Mouse (Mus musculus) myocyte (in vitro differentiated cells): ENCODE measurements at regions not wholly inside any gene's neighbourhood (a gene's known extent, or its start where the extent isn't known, plus 50 kb on each side); places are given as distances from the start of the nearest gene placed in this dataset.

Source experiments
- H3K27me3 ChIP-seq: one replicate; pipeline ENCODE4 v1.6.1; 2011; ENCODE audit not compliant: control insufficient read depth, insufficient read depth, insufficient read length
- H3K36me3 ChIP-seq: one replicate; pipeline ENCODE4 v1.6.1; 2011; ENCODE audit not compliant: control insufficient read depth, insufficient read depth
- H3K4me2 ChIP-seq: one replicate; pipeline ENCODE4 v1.6.1; 2011; ENCODE audit warnings: low read depth, control low read depth
- H3K4me3 ChIP-seq: one replicate; pipeline ENCODE4 v1.5.1; 2011; ENCODE audit warnings: mild to moderate bottlenecking, control low read depth, moderate library complexity
- H3K79me2 ChIP-seq: one replicate; pipeline ENCODE4 v1.6.1; 2011; ENCODE audit not compliant: control insufficient read depth, insufficient read depth
- H3ac ChIP-seq: one replicate; pipeline ENCODE4 v1.6.1; 2011; ENCODE audit not compliant: control insufficient read depth, insufficient read length
- CEBPB ChIP-seq: IDR thresholded peaks from 2 replicates; pipeline ENCODE4 v1.6.1; 2011; ENCODE audit warnings: mild to moderate bottlenecking, moderate library complexity; ENCODE audit not compliant: poor library complexity, insufficient read depth, severe bottlenecking
- E2F4 ChIP-seq: IDR thresholded peaks from one replicate; pipeline ENCODE4 v1.6.1; 2011; ENCODE audit warnings: mild to moderate bottlenecking, control low read depth, moderate library complexity; ENCODE audit not compliant: insufficient read depth
- MAX ChIP-seq: IDR thresholded peaks from one replicate; pipeline ENCODE4 v1.6.1; 2011; ENCODE audit warnings: low read depth, mild to moderate bottlenecking, control low read depth
- MYOD1 ChIP-seq, 3 experiments: IDR thresholded peaks; one replicate each; pipeline ENCODE4 v1.6.1; 2011; ENCODE audit warnings: control low read depth in 2 of 3, low read depth in 2 of 3, mild to moderate bottlenecking in 2 of 3, moderate library complexity in 1 of 3; ENCODE audit not compliant: insufficient read length in 2 of 3, control insufficient read depth in 1 of 3
- MYOG ChIP-seq, 3 experiments: IDR thresholded peaks; one replicate each; pipeline ENCODE4 v1.6.1; 2011; ENCODE audit warnings: control low read depth in 2 of 3, low read depth in 2 of 3, mild to moderate bottlenecking in 2 of 3; ENCODE audit not compliant: insufficient read length in 2 of 3, control insufficient read depth in 1 of 3, insufficient read depth in 1 of 3
- POLR2A ChIP-seq: IDR thresholded peaks from one replicate; pipeline ENCODE4 v1.6.1; 2011; ENCODE audit warnings: low read depth, mild to moderate bottlenecking, control low read depth, moderate library complexity; ENCODE audit not compliant: insufficient read length
- POLR2AphosphoS2 ChIP-seq: IDR thresholded peaks from one replicate; pipeline ENCODE4 v1.6.1; 2011; ENCODE audit warnings: low read depth, control low read depth; ENCODE audit not compliant: insufficient read length
- REST ChIP-seq: IDR thresholded peaks from one replicate; pipeline ENCODE4 v1.6.1; 2011; ENCODE audit warnings: mild to moderate bottlenecking, control low read depth, moderate library complexity; ENCODE audit not compliant: insufficient read depth, insufficient read length
- SRF ChIP-seq: IDR thresholded peaks from one replicate; pipeline ENCODE4 v1.6.1; 2011; ENCODE audit warnings: low read depth; ENCODE audit not compliant: control insufficient read depth, insufficient read length
- TCF12 ChIP-seq: IDR thresholded peaks from one replicate; pipeline ENCODE4 v1.6.1; 2011; ENCODE audit warnings: mild to moderate bottlenecking, control low read depth; ENCODE audit not compliant: poor library complexity, insufficient read depth, severe bottlenecking
- TCF3 ChIP-seq: IDR thresholded peaks from one replicate; pipeline ENCODE4 v1.6.1; 2011; ENCODE audit warnings: low read depth, control low read depth; ENCODE audit not compliant: insufficient read length
- USF1 ChIP-seq: IDR thresholded peaks from one replicate; pipeline ENCODE4 v1.6.1; 2011; ENCODE audit warnings: low read depth, mild to moderate bottlenecking, control low read depth, moderate library complexity

GRCm38 (mm10) chr13:114534591-114534990 lies 75.8 kb upstream of the Fst start:
- Histone ChIP-seq H3ac (no peak overlapping the region), H3K4me2 (no peak overlapping the region), H3K79me2 (no peaks in the 10 kb centered on the region), H3K36me3 (no peaks in the 10 kb centered on the region), H3K4me3 (no peak overlapping the region), H3K27me3 (no peaks in the 10 kb centered on the region)
- TF ChIP-seq POLR2A (no peak), E2F4 (no peak), SRF (no peak), TCF3 (no peak), POLR2AphosphoS2 (no peak), MAX (no peak), CEBPB (no peak), MYOD1 (IDR thresholded peaks at IDR 0.05; ENCODE audit: control insufficient read depth in 1 of 3, insufficient read length in 2 of 3, low read depth in 2 of 3) (no peak), REST (no peak), TCF12 (no peak), MYOG (IDR thresholded peaks at IDR 0.05; ENCODE audit: control insufficient read depth in 1 of 3, insufficient read depth in 1 of 3, insufficient read length in 2 of 3, low read depth in 2 of 3) (no peak), USF1 (no peak)

GRCm38 (mm10) chr13:114535721-114536120 lies 77.0 kb upstream of the Fst start:
- Histone ChIP-seq H3K4me2 (no peak overlapping the region), H3K79me2 (no peaks in the 10 kb centered on the region), H3K27me3 (no peaks in the 10 kb centered on the region), H3K36me3 (no peaks in the 10 kb centered on the region), H3K4me3 (no peak overlapping the region), H3ac (no peak overlapping the region)
- TF ChIP-seq MYOG (IDR thresholded peaks at IDR 0.05; ENCODE audit: control insufficient read depth in 1 of 3, insufficient read depth in 1 of 3, insufficient read length in 2 of 3, low read depth in 2 of 3) = no peak
- no peak for TF ChIP-seq MYOD1 (IDR thresholded peaks at IDR 0.05; ENCODE audit: control insufficient read depth in 1 of 3, insufficient read length in 2 of 3, low read depth in 2 of 3)
- no peak for TF ChIP-seq TCF3
- TF ChIP-seq POLR2AphosphoS2 = no peak
- TF ChIP-seq CEBPB = no peak
- no peak for TF ChIP-seq MAX
- no peak for TF ChIP-seq TCF12
- no peak for TF ChIP-seq POLR2A
- TF ChIP-seq REST = no peak
- TF ChIP-seq E2F4 = no peak
- no peak for TF ChIP-seq SRF
- no peak for TF ChIP-seq USF1

GRCm38 (mm10) chr13:114571731-114572130 lies 113.0 kb upstream of the Fst start:
- TF ChIP-seq MAX (no peak), MYOD1 (IDR thresholded peaks at IDR 0.05; ENCODE audit: control insufficient read depth in 1 of 3, insufficient read length in 2 of 3, low read depth in 2 of 3) (no peak), USF1 (no peak), TCF3 (no peak), MYOG (IDR thresholded peaks at IDR 0.05; ENCODE audit: control insufficient read depth in 1 of 3, insufficient read depth in 1 of 3, insufficient read length in 2 of 3, low read depth in 2 of 3) (no peak)
- Histone ChIP-seq H3K27me3 (no peaks in the 10 kb centered on the region), H3K4me3 (no peak overlapping the region), H3ac (no peak overlapping the region), H3K36me3 (no peaks in the 10 kb centered on the region), H3K79me2 (no peaks in the 10 kb centered on the region), H3K4me2 (no peak overlapping the region)

GRCm38 (mm10) chr13:114584566-114584965 lies 125.8 kb upstream of the Fst start:
- no peak overlapping the region for H3ac ChIP-seq
- no peak overlapping the region for H3K4me3 ChIP-seq
- peak overlapping the region; percentile 55 for H3K4me2 ChIP-seq
- no peaks in the 10 kb centered on the region for H3K36me3 ChIP-seq
- no peak for TF ChIP-seq TCF3
- no peak for TF ChIP-seq MAX
- no peak for TF ChIP-seq USF1
- TF ChIP-seq CEBPB = no peak
- TF ChIP-seq MYOG (IDR thresholded peaks at IDR 0.05; ENCODE audit: control insufficient read depth in 1 of 3, insufficient read depth in 1 of 3, insufficient read length in 2 of 3, low read depth in 2 of 3) = no peak
- TF ChIP-seq SRF = no peak
- TF ChIP-seq POLR2AphosphoS2 = no peak
- TF ChIP-seq POLR2A = no peak
- TF ChIP-seq E2F4 = no peak
- no peak for TF ChIP-seq MYOD1 (IDR thresholded peaks at IDR 0.05; ENCODE audit: control insufficient read depth in 1 of 3, insufficient read length in 2 of 3, low read depth in 2 of 3)
- TF ChIP-seq TCF12 = no peak
- TF ChIP-seq REST = no peak
- no peaks in the 10 kb centered on the region for H3K27me3 ChIP-seq
- H3K79me2 ChIP-seq = no peaks in the 10 kb centered on the region

GRCm38 (mm10) chr13:114587621-114588020 lies 128.9 kb upstream of the Fst start:
- no peak overlapping the region for H3ac ChIP-seq
- no peak overlapping the region for H3K4me2 ChIP-seq
- no peak for TF ChIP-seq MAX
- no peak for TF ChIP-seq CEBPB
- no peak for TF ChIP-seq USF1
- no peak for TF ChIP-seq MYOD1 (IDR thresholded peaks at IDR 0.05; ENCODE audit: control insufficient read depth in 1 of 3, insufficient read length in 2 of 3, low read depth in 2 of 3)
- no peak for TF ChIP-seq POLR2AphosphoS2
- no peak for TF ChIP-seq TCF12
- TF ChIP-seq REST = no peak
- no peak for TF ChIP-seq TCF3
- TF ChIP-seq MYOG (IDR thresholded peaks at IDR 0.05; ENCODE audit: control insufficient read depth in 1 of 3, insufficient read depth in 1 of 3, insufficient read length in 2 of 3, low read depth in 2 of 3) = no peak
- H3K36me3 ChIP-seq = no peaks in the 10 kb centered on the region
- no peaks in the 10 kb centered on the region for H3K27me3 ChIP-seq
- no peak overlapping the region for H3K4me3 ChIP-seq
- no peaks in the 10 kb centered on the region for H3K79me2 ChIP-seq
